Mouse (Mus musculus) heart, embryonic 14.5 days (tissue): Measurements from ENCODE around the gene Ankrd36. TPM values are rescaled to one million over a fixed set of nuclear protein-coding genes. Genes with fewer than 3 reads are reported as not detected.
"Not testable (repeated sequence)": the region's sequence is repeated elsewhere in the genome, so short reads cannot be mapped to it uniquely, and the experiment has no call there.

ENCODE experiments used
- ATAC-seq: fragments of 200-750 bp; cut with Nextera tagmentation; 2 replicates; pipeline ENCODE4 v1.8.0; 2017; ENCODE audit warnings: low read depth, moderate TSS enrichment; ENCODE audit not compliant: insufficient number of reproducible peaks, insufficient read depth, low FRiP score
- H3K27ac ChIP-seq, 2 experiments: fragments of 200-500 bp in 1 of 2; fragments of 300-500 bp in 1 of 2; sonication (generic) in 1 of 2; replicated peaks in 1 of 2; 2 replicates each; pipeline ENCODE4 v1.5.1; 2012 to 2014; ENCODE audit warnings: low read depth in 2 of 2, low read length in 2 of 2, control low read depth in 1 of 2, mild to moderate bottlenecking in 1 of 2, mixed read lengths in 1 of 2; ENCODE audit not compliant: control insufficient read depth in 1 of 2, insufficient read depth in 1 of 2
- H3K27me3 ChIP-seq: fragments of 300-500 bp; sonication (generic); 2 replicates; pipeline ENCODE4 v1.6.1; 2014; ENCODE audit warnings: mild to moderate bottlenecking, low read length, control low read depth; ENCODE audit not compliant: control insufficient read depth, insufficient read depth
- H3K36me3 ChIP-seq: fragments of 300-500 bp; sonication (generic); 2 replicates; pipeline ENCODE4 v1.6.1; 2014; ENCODE audit warnings: mild to moderate bottlenecking, control low read depth, low read length, mixed read lengths; ENCODE audit not compliant: control insufficient read depth, insufficient read depth
- H3K4me1 ChIP-seq, 2 experiments: fragments of 200-500 bp in 1 of 2; fragments of 300-500 bp in 1 of 2; sonication (generic) in 1 of 2; 2 replicates each; pipeline ENCODE4 v1.6.1; 2012 to 2014; ENCODE audit warnings: low read length in 2 of 2, control low read depth in 1 of 2, mixed read lengths in 1 of 2; ENCODE audit not compliant: control insufficient read depth in 2 of 2, insufficient read depth in 2 of 2
- H3K4me2 ChIP-seq: fragments of 300-500 bp; sonication (generic); 2 replicates; pipeline ENCODE4 v1.6.1; 2014; ENCODE audit warnings: mild to moderate bottlenecking, low read length
- H3K4me3 ChIP-seq, 2 experiments: fragments of 200-500 bp in 1 of 2; fragments of 300-500 bp in 1 of 2; sonication (generic) in 1 of 2; 2 replicates each; pipeline ENCODE4 v1.5.1; 2012 to 2014; ENCODE audit warnings: low read length in 2 of 2, mild to moderate bottlenecking in 2 of 2, control low read depth in 1 of 2, low read depth in 1 of 2, moderate library complexity in 1 of 2; ENCODE audit not compliant: control insufficient read depth in 1 of 2, insufficient read depth in 1 of 2
- H3K9ac ChIP-seq: fragments of 300-500 bp; sonication (generic); 2 replicates; pipeline ENCODE4 v1.6.1; 2014; ENCODE audit warnings: mild to moderate bottlenecking, low read length
- H3K9me3 ChIP-seq: fragments of 300-500 bp; sonication (generic); 2 replicates; pipeline ENCODE4 v1.6.1; 2016; ENCODE audit warnings: low read length, control low read depth; ENCODE audit not compliant: control insufficient read depth
- WGBS: fragments of 180-500 bp; shearing (Covaris S2); extraction: QIAGEN DNeasy Blood & Tissue Kit; methylation state at CpG from one replicate; pipeline ENCODE4 v1.1.7; 2014; 5-methylcytosine and 5-hydroxymethylcytosine counted together
- polyA plus RNA-seq: library from polyadenylated mRNA; unstranded; fragments of >200 nt; fragmentation: Nextera tagmentation; extraction: Ambion mirVana; gene quantifications from 2 replicates; pipeline ENCODE4 v1.2.1, GENCODE M21; 2014

Ankrd36 gene
- polyA plus RNA-seq, 1 experiment from 2014 or later, result not detected

- no peak overlapping the region for H3K27ac ChIP-seq
Measured at GRCm38 (mm10) chr11:5526573-5527439, 42.7 kb upstream of the Ankrd36 start.

DNA sequence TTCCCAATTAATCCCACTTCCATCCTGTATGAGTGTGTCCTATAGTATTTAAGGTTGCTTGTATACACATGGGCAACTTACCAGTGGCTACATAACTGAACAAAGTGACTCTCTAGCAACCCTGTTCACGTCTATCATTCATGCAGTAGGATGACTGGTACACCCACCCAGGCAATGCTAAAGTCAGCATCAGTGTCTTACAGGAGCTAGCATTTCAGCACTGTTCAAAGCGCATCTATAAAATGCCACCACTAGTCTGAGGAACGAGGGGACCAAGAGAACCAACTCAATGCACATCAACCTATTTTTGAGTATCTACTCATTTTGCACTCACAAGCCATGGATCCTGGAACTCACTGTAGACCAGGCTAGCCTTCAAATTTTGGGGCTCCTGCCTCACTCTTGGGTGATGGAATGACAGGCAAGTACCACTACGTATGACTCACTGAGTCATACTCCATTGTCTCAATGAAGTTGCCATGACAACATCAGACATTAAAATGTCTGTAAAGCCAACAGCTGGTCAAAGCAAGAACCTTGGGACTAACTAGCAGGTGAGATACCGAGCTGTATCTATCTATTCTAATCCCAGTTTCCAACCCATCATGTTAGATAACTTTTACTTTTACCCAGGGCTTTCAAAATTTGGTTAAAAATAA lies 41.5 kb upstream of the Ankrd36 start:
- Histone ChIP-seq H3K27ac (no peak overlapping the region), H3K4me3 (no peak overlapping the region), H3K4me2 (no peak overlapping the region), H3K9ac (no peak overlapping the region), H3K36me3 (peaks cover 99% of the 10 kb centered on the region), H3K9me3 (no peaks in the 10 kb centered on the region), H3K27me3 (no peaks in the 10 kb centered on the region), H3K4me1 (peaks cover under 1 to 6% of the 10 kb centered on the region in 2 experiments; a peak in 1 of 4 replicates)
- WGBS, result 79% methylated on average over 5 of the region's 5 CpGs
- no peak for ATAC-seq

More at GRCm38 (mm10) chr11:5526573-5527439, 42.7 kb upstream of the Ankrd36 start:
- Histone ChIP-seq H3K36me3 (peaks cover 97% of the 10 kb centered on the region), H3K9me3 (no peaks in the 10 kb centered on the region), H3K27me3 (no peaks in the 10 kb centered on the region), H3K4me2 (no peak overlapping the region), H3K9ac (no peak overlapping the region), H3K4me1 (peaks cover 3 to 17% of the 10 kb centered on the region in 2 experiments; a peak in 3 of 4 replicates), H3K4me3 (no peak overlapping the region)
- 69% methylated on average over 7 of the region's 7 CpGs for WGBS
- ATAC-seq, result no peak

DNA sequence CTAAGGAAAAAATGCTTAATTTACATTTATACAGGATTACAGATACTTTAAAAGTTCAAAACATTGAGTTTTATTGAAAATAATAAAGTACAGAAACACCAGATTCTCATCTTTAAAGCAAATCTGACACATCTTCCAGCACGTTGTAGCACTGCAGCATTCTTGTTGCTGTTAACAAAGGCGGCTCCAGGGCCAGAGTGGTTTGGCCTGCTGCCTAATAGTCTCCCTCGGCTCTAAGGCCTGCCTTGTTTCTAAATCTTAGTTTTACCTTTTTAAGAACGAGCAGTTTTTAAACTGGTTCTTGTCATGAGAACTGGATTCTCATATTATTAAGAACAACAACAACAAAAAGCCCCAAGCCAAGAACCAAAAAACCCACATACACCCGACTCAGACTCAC lies 40.6 kb upstream of the Ankrd36 start:
- H3K36me3 ChIP-seq, result peaks cover 99% of the 10 kb centered on the region
- H3K4me1 ChIP-seq, result no peaks in the 10 kb centered on the region
- no peak overlapping the region for H3K9ac ChIP-seq
- H3K27ac ChIP-seq, result no peak overlapping the region
- no peak for ATAC-seq
- no peak overlapping the region for H3K4me2 ChIP-seq
- no peak overlapping the region for H3K4me3 ChIP-seq
- no peaks in the 10 kb centered on the region for H3K27me3 ChIP-seq
- 58% methylated on average over 5 of the region's 5 CpGs for WGBS
- H3K9me3 ChIP-seq, result no peaks in the 10 kb centered on the region

DNA sequence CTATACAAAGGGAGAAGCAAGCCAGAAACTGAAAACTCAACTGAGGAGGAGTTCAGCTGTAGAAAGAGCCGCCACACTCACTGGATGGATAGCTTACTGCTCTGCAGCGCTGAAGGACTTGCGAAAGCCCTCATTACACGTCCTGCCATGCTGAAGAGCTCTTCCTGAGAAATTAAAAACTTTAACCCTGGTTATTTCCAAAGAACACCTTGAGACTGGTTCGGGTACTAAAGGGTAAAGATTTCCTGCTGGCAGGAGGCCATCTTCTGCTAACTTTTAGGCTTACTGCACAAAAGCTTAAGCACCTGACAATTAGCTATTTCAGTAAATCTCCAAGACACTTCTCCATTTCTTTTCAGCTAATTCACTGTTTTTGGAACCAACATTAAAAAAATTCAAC lies 39.3 kb upstream of the Ankrd36 start:
- H3K4me2 ChIP-seq, result no peak overlapping the region
- WGBS, result 88% methylated on average over 5 of the region's 5 CpGs
- no peaks in the 10 kb centered on the region for H3K9me3 ChIP-seq
- H3K27ac ChIP-seq, result no peak overlapping the region
- peaks cover 99% of the 10 kb centered on the region for H3K36me3 ChIP-seq
- no peaks in the 10 kb centered on the region for H3K4me1 ChIP-seq
- no peaks in the 10 kb centered on the region for H3K27me3 ChIP-seq
- H3K4me3 ChIP-seq, result no peak overlapping the region
- ATAC-seq, result no peak
- H3K9ac ChIP-seq, result no peak overlapping the region

- H3K9ac ChIP-seq, result no peak overlapping the region
Measured at GRCm38 (mm10) chr11:5530717-5531116, 38.8 kb upstream of the Ankrd36 start.

GRCm38 (mm10) chr11:5533108-5533507 lies 36.4 kb upstream of the Ankrd36 start:
- Histone ChIP-seq H3K4me3 (no peak overlapping the region), H3K36me3 (peaks cover 84% of the 10 kb centered on the region), H3K9ac (no peak overlapping the region), H3K4me2 (no peak overlapping the region), H3K27me3 (no peaks in the 10 kb centered on the region), H3K4me1 (no peaks in the 10 kb centered on the region), H3K9me3 (no peaks in the 10 kb centered on the region), H3K27ac (no peak overlapping the region)
- WGBS, result 74% methylated on average over 5 of the region's 5 CpGs
- 0 out of 2 replicates have a peak, but pooled peaks have one; percentile 50 for ATAC-seq

More at GRCm38 (mm10) chr11:5530717-5531116, 38.8 kb upstream of the Ankrd36 start:
- no peaks in the 10 kb centered on the region for H3K9me3 ChIP-seq
- 67% methylated on average over 6 of the region's 6 CpGs for WGBS
- H3K27ac ChIP-seq, result no peak overlapping the region
- H3K4me3 ChIP-seq, result no peak overlapping the region
- H3K27me3 ChIP-seq, result no peaks in the 10 kb centered on the region
- H3K4me2 ChIP-seq, result no peak overlapping the region
- peaks cover 95% of the 10 kb centered on the region for H3K36me3 ChIP-seq
- no peak for ATAC-seq
- no peaks in the 10 kb centered on the region for H3K4me1 ChIP-seq

DNA sequence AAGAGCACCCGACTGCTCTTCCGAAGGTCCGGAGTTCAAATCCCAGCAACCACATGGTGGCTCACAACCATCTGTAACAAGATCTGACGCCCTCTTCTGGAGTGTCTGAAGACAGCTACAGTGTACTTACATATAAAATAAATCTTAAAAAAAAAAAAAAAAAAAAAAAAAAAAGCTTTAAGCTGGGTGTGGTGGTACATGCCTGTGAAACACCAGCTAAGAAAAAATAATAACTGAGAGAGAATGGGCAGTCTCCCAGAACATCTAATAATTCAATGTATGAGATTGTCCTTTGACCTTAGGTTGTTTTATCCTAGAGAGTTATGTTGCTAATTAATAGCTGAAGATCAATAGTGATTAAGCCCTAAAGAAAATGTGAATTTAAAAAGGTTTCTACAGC lies 32.0 kb upstream of the Ankrd36 start:
- H3K27me3 ChIP-seq, H3K4me3 ChIP-seq, ATAC-seq, H3K9ac ChIP-seq, H3K4me2 ChIP-seq, H3K27ac ChIP-seq, H3K9me3 ChIP-seq: not testable (repeated sequence)
- 83% methylated on average over 4 of the region's 4 CpGs for WGBS
- H3K36me3 ChIP-seq, result peaks cover 58% of the 10 kb centered on the region
- H3K4me1 ChIP-seq, result peaks cover 3 to 12% of the 10 kb centered on the region in 2 experiments; a peak in 3 of 4 replicates
